Mouse (Mus musculus) T-cell, adult 2 months (primary cell): ENCODE data around the gene Noxa1.

Experiments used
- DNase-seq: peaks from one replicate; pipeline ENCODE4 v3.0.0; 2022; ENCODE audit warnings: low spot score

The Noxa1 gene

GRCm38 (mm10) chr2:25098005-25098615, 3.2 kb upstream of the Noxa1 start:
- no peak for DNase-seq

- DNase-seq, result no peak
These were observed 202 bp downstream of the Noxa1 start for GRCm38 (mm10) chr2:25094785-25095108.

GRCm38 (mm10) chr2:25088636-25089035, 6.3 kb downstream of the Noxa1 start:
- no peak for DNase-seq

- DNase-seq, result no peak
These were observed 7.1 kb downstream of the Noxa1 start for GRCm38 (mm10) chr2:25087842-25088241.

- no peak for DNase-seq
These were observed 9.4 kb downstream of the Noxa1 start for GRCm38 (mm10) chr2:25085571-25085970.

GRCm38 (mm10) chr2:25083697-25084096, 11.3 kb downstream of the Noxa1 start:
- no peak for DNase-seq

- no peak for DNase-seq
These were observed 14.9 kb downstream of the Noxa1 start, which contains the start of gene Entpd8 for GRCm38 (mm10) chr2:25080076-25080475. TSS of gene Entpd8 (plus strand) at chr2:25080304.

GRCm38 (mm10) chr2:25078967-25079366, 16.0 kb downstream of the Noxa1 start:
- no peak for DNase-seq

GRCm38 (mm10) chr2:25075506-25075905, 19.4 kb downstream of the Noxa1 start:
- no peak for DNase-seq

GRCm38 (mm10) chr2:25072398-25072797, 22.6 kb downstream of the Noxa1 start:
- no peak for DNase-seq

- no peak for DNase-seq
These were observed 25.4 kb downstream of the Noxa1 start for GRCm38 (mm10) chr2:25069537-25069936.

GRCm38 (mm10) chr2:25066552-25066951, 28.4 kb downstream of the Noxa1 start:
- no peak for DNase-seq

GRCm38 (mm10) chr2:25065537-25065936, 29.4 kb downstream of the Noxa1 start:
- no peak for DNase-seq

- no peak for DNase-seq
These were observed 30.7 kb downstream of the Noxa1 start for GRCm38 (mm10) chr2:25064285-25064684.

GRCm38 (mm10) chr2:25063523-25063922, 31.4 kb downstream of the Noxa1 start:
- no peak for DNase-seq

- no peak for DNase-seq
These were observed 36.0 kb downstream of the Noxa1 start for GRCm38 (mm10) chr2:25058926-25059325.

- DNase-seq, result no peak
These were observed 39.4 kb downstream of the Noxa1 start for GRCm38 (mm10) chr2:25055409-25056155.

GRCm38 (mm10) chr2:25055068-25055405, 39.9 kb downstream of the Noxa1 start:
- no peak for DNase-seq

GRCm38 (mm10) chr2:25054221-25055067, 40.5 kb downstream of the Noxa1 start, which contains the start of gene Nsmf:
TSS of gene Nsmf (plus strand) at chr2:25054355.
- peak; percentile 68 for DNase-seq

GRCm38 (mm10) chr2:25053101-25053500, 41.8 kb downstream of the Noxa1 start:
- no peak for DNase-seq

- no peak for DNase-seq
These were observed 43.5 kb downstream of the Noxa1 start for GRCm38 (mm10) chr2:25051450-25051849.

GRCm38 (mm10) chr2:25050921-25051320, 44.0 kb downstream of the Noxa1 start:
- no peak for DNase-seq

GRCm38 (mm10) chr2:25040089-25040488, 54.9 kb downstream of the Noxa1 start:
- no peak for DNase-seq
